Mouse (Mus musculus): ENCODE data around the gene Tuba1c.

DNA sequence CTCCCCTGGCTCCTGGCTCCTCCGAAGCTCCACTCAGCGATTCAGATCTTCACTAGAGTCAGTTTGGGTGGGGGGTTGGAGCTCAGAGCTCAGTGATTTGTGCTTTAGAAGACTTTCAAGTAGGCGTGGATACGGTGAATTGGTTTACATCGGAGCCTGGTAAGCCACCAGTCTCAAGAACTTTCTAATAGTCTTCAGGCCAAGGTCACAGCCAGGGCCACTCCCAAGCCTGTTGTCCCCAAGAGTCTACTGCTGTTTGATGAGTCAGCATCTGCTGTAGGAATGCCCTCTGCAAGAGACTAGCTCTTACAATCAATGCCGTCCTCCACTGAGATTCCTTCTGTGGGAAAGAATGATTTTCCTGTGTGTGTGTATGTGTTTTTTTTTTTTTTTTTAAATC is 47.6 kb upstream of the Tuba1c start:
- TF ChIP-seq POLR2A (IDR thresholded peaks at IDR 0.05; ENCODE audit: control insufficient read depth, extremely low read depth, insufficient read depth, low read length, poor library complexity), result no peak
- no peak for TF ChIP-seq CTCF (IDR thresholded peaks at IDR 0.05; ENCODE audit: borderline replicate concordance, control insufficient read depth, extremely low read depth, insufficient read depth, low read length, poor library complexity)

Data from thymus, adult 2 months (tissue).